Mouse (Mus musculus): ENCODE data around the gene Ccnd3. TPM values are rescaled to one million over a fixed set of nuclear protein-coding genes. Genes with fewer than 3 reads are reported as not detected.
A peak's percentile ranks its signal among the peaks of the same experiment; 100 is the strongest.

Gene Ccnd3
- polyA plus RNA-seq, 1 experiment from 2014 or later = 60.6 TPM

DNA sequence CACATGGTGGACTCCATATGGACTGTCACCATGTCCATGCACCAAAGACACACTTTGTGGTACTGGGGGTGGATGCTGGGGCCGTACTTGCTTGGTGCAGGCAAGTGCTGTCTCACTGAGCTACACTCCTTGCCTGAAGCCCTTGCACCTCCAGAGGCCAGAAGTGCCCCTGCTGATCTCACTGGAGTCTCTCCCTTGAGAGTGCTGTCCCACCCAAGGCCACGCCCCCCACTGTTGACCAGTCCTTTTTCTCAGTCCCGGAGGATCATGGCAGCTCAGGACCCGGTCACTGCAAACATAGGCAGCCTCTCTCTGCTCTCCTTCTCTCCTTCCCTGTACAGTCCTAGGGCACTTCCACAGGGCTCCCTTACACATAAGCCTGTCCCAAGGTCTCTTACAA lies 30.6 kb upstream of the Ccnd3 start:
- Histone ChIP-seq H3K9me3 (replicated peaks; ENCODE audit: control insufficient read depth, low read length) (no peaks in the 10 kb centered on the region), H3K9ac (ENCODE audit: low read length) (no peak overlapping the region), H3K4me3 (ENCODE audit: low read depth, low read length) (no peak overlapping the region), H3K27me3 (replicated peaks; ENCODE audit: control insufficient read depth, insufficient read depth, low read length) (no peaks in the 10 kb centered on the region), H3K4me1 (ENCODE audit: control insufficient read depth, insufficient read depth, low read length) (peaks cover 3% of the 10 kb centered on the region; the same call in 1 of the 2 replicates), H3K4me2 (ENCODE audit: low read length) (no peak overlapping the region), H3K36me3 (ENCODE audit: control insufficient read depth, insufficient read depth, low read length) (no peaks in the 10 kb centered on the region), H3K27ac (ENCODE audit: low read depth, low read length) (no peak overlapping the region)
- ATAC-seq = no peak
- no peak for DNase-seq (ENCODE audit: low spot score)
- WGBS = 77% methylated on average over 4 of the region's 4 CpGs

- 87% methylated on average over 4 of the region's 4 CpGs for WGBS
- no peak overlapping the region for H3K4me2 ChIP-seq (ENCODE audit: low read length)
- no peak for DNase-seq (ENCODE audit: low spot score)
- H3K36me3 ChIP-seq (ENCODE audit: control insufficient read depth, insufficient read depth, low read length) = no peaks in the 10 kb centered on the region
- no peaks in the 10 kb centered on the region for H3K9me3 ChIP-seq (replicated peaks; ENCODE audit: control insufficient read depth, low read length)
- no peak overlapping the region for H3K27ac ChIP-seq (ENCODE audit: low read depth, low read length)
- H3K9ac ChIP-seq (ENCODE audit: low read length) = no peak overlapping the region
- no peak for ATAC-seq
- H3K27me3 ChIP-seq (replicated peaks; ENCODE audit: control insufficient read depth, insufficient read depth, low read length) = no peaks in the 10 kb centered on the region
- no peak overlapping the region for H3K4me3 ChIP-seq (ENCODE audit: low read depth, low read length)
- 0 out of 2 replicates have a peak, but pooled peaks cover 3% of the 10 kb centered on the region for H3K4me1 ChIP-seq (ENCODE audit: control insufficient read depth, insufficient read depth, low read length)
Measured at GRCm38 (mm10) chr17:47475181-47475580, 29.7 kb upstream of the Ccnd3 start.

DNA sequence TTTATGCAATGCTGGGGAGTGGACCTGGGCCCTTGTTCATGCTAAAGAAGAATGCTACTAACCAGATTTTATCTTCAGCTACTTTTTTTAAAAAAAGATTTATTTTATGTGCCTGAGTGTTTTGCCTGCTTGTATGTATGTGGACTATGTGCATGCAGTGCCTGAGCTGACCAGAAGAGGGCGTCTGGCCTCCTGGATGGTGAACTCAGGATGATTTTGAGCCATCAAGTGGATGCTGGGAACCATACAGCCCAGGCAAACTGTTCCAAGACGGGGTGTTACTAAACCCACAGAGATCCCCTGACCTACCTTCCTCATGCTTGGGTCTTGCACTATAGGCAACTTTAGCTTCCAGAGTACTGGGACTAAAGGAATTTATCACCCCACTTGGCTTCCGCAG lies 29.1 kb upstream of the Ccnd3 start:
- no peaks in the 10 kb centered on the region for H3K27me3 ChIP-seq (replicated peaks; ENCODE audit: control insufficient read depth, insufficient read depth, low read length)
- 60% methylated on average over 3 of the region's 3 CpGs for WGBS
- no peak overlapping the region for H3K4me3 ChIP-seq (ENCODE audit: low read depth, low read length)
- H3K27ac ChIP-seq (ENCODE audit: low read depth, low read length) = no peak overlapping the region
- H3K4me2 ChIP-seq (ENCODE audit: low read length) = no peak overlapping the region
- no peaks in the 10 kb centered on the region for H3K36me3 ChIP-seq (ENCODE audit: control insufficient read depth, insufficient read depth, low read length)
- DNase-seq (ENCODE audit: low spot score) (no peak), ATAC-seq (no peak)
- H3K9me3 ChIP-seq (replicated peaks; ENCODE audit: control insufficient read depth, low read length) = no peaks in the 10 kb centered on the region
- H3K4me1 ChIP-seq (ENCODE audit: control insufficient read depth, insufficient read depth, low read length) = 0 out of 2 replicates have a peak, but pooled peaks cover 3% of the 10 kb centered on the region
- H3K9ac ChIP-seq (ENCODE audit: low read length) = no peak overlapping the region

GRCm38 (mm10) chr17:47479887-47480286 lies 25.0 kb upstream of the Ccnd3 start:
- Histone ChIP-seq H3K36me3 (ENCODE audit: control insufficient read depth, insufficient read depth, low read length) (no peaks in the 10 kb centered on the region), H3K27ac (ENCODE audit: low read depth, low read length) (no peak overlapping the region), H3K9ac (ENCODE audit: low read length) (no peak overlapping the region), H3K4me1 (ENCODE audit: control insufficient read depth, insufficient read depth, low read length) (no peaks in the 10 kb centered on the region), H3K27me3 (replicated peaks; ENCODE audit: control insufficient read depth, insufficient read depth, low read length) (no peaks in the 10 kb centered on the region), H3K4me3 (ENCODE audit: low read depth, low read length) (no peak overlapping the region), H3K4me2 (ENCODE audit: low read length) (no peak overlapping the region), H3K9me3 (replicated peaks; ENCODE audit: control insufficient read depth, low read length) (no peaks in the 10 kb centered on the region)
- no peak for DNase-seq (ENCODE audit: low spot score)
- ATAC-seq = no peak
- whole genome bisulfite sequencing = 74% methylated on average over 3 of the region's 3 CpGs

- Histone ChIP-seq H3K27me3 (replicated peaks; ENCODE audit: control insufficient read depth, insufficient read depth, low read length) (no peaks in the 10 kb centered on the region), H3K4me2 (ENCODE audit: low read length) (no peak overlapping the region), H3K27ac (ENCODE audit: low read depth, low read length) (no peak overlapping the region), H3K9me3 (replicated peaks; ENCODE audit: control insufficient read depth, low read length) (no peaks in the 10 kb centered on the region), H3K4me3 (ENCODE audit: low read depth, low read length) (no peak overlapping the region), H3K36me3 (ENCODE audit: control insufficient read depth, insufficient read depth, low read length) (0 out of 2 replicates have a peak, but pooled peaks cover 2% of the 10 kb centered on the region), H3K9ac (ENCODE audit: low read length) (no peak overlapping the region), H3K4me1 (ENCODE audit: control insufficient read depth, insufficient read depth, low read length) (no peaks in the 10 kb centered on the region)
- 32% methylated on average over 2 of the region's 2 CpGs for WGBS
- ATAC-seq (no peak), DNase-seq (ENCODE audit: low spot score) (peak; percentile 59)
Measured at GRCm38 (mm10) chr17:47482401-47482800, 22.4 kb upstream of the Ccnd3 start.

DNA sequence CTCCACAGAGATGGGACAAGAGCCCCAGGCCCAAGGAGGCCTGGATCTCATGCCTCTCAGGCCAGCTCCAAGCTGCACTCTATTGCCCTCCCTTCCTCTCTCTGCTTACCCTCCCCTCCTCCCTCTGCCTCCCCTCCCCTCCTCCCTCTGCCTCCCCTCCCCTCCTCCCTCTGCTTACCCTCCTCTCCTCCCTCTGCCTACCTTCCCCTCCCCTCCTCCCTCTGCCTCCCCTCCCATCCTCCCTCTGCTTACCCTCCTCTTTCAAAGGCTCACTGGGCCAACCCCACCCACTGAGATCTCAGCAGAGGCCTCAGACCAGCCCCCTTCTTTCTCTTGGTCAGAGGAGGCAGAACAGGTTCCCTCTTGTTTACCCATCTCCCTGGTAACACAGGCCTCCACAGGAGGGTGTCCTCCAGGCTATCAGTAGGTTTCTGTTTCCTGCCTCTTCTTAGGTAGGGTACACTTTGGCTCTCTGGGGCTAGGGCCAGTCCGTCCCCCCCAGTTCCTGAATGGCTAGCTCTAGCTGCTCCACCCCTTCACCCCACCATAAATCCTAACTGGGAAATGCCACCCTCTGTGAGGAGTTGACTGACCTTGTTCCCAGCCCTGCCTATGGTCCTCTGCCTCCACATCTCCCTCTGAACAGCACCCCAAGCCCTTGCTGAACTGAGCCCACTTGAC lies 20.5 kb upstream of the Ccnd3 start:
- DNase-seq (ENCODE audit: low spot score) (no peak), ATAC-seq (no peak)
- no peak overlapping the region for H3K4me2 ChIP-seq (ENCODE audit: low read length)
- no peaks in the 10 kb centered on the region for H3K9me3 ChIP-seq (replicated peaks; ENCODE audit: control insufficient read depth, low read length)
- H3K27me3 ChIP-seq (replicated peaks; ENCODE audit: control insufficient read depth, insufficient read depth, low read length) = no peaks in the 10 kb centered on the region
- H3K9ac ChIP-seq (ENCODE audit: low read length) = no peak overlapping the region
- WGBS = 14% methylated on average over 1 of the region's 1 CpGs
- no peak overlapping the region for H3K27ac ChIP-seq (ENCODE audit: low read depth, low read length)
- peaks cover 14% of the 10 kb centered on the region for H3K36me3 ChIP-seq (ENCODE audit: control insufficient read depth, insufficient read depth, low read length)
- H3K4me3 ChIP-seq (ENCODE audit: low read depth, low read length) = no peak overlapping the region
- H3K4me1 ChIP-seq (ENCODE audit: control insufficient read depth, insufficient read depth, low read length) = no peaks in the 10 kb centered on the region

DNA sequence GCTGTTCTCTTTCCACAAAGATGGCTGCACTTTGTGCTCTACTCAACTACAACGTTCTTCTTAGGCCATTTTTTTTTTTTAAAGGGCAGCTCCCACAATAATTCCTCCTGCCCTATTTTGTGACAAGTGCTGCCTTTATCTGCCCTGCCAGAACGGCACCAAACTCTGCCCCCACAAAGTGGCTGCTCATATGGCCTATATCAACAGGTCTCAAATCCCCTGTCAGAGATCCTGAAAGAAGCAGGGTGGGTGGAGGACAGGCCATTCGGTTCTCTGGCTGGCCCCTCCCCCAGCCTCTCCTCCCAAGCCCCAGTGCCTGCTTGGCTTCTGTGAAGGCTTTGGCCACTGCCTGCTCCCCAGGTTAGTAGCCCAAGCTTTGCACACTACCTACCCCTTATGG lies 19.9 kb upstream of the Ccnd3 start:
- no peak for ATAC-seq
- Histone ChIP-seq H3K27me3 (replicated peaks; ENCODE audit: control insufficient read depth, insufficient read depth, low read length) (no peaks in the 10 kb centered on the region), H3K4me3 (ENCODE audit: low read depth, low read length) (no peak overlapping the region), H3K4me2 (ENCODE audit: low read length) (no peak overlapping the region), H3K4me1 (ENCODE audit: control insufficient read depth, insufficient read depth, low read length) (no peaks in the 10 kb centered on the region), H3K9ac (ENCODE audit: low read length) (no peak overlapping the region), H3K27ac (ENCODE audit: low read depth, low read length) (no peak overlapping the region), H3K9me3 (replicated peaks; ENCODE audit: control insufficient read depth, low read length) (no peaks in the 10 kb centered on the region), H3K36me3 (ENCODE audit: control insufficient read depth, insufficient read depth, low read length) (peaks cover 20% of the 10 kb centered on the region)
- DNase-seq (ENCODE audit: low spot score) = no peak
- 12% methylated on average over 3 of the region's 3 CpGs for WGBS

DNA sequence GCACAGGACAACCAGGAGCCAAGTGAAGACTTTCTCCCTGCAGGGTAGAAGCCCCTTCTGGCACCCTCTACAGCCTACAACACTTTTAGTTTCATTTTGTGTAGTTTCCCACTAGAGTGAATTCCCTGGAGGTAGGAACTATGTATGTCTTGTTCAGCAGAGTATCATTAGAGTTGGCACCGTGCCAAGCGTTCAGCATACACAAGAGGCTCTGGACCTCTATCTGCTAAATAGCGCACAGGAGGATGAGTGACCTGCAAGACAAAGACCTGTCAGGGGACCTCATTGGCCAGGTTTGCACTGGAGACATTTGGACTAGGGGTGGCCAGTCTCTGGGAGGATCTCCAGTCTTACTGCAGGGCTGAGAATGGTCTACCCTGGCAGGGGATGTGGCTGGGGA lies 19.1 kb upstream of the Ccnd3 start:
- no peaks in the 10 kb centered on the region for H3K9me3 ChIP-seq (replicated peaks; ENCODE audit: control insufficient read depth, low read length)
- DNase-seq (ENCODE audit: low spot score) (peak; percentile 49), ATAC-seq (no peak)
- WGBS = 70% methylated on average over 3 of the region's 3 CpGs
- no peak overlapping the region for H3K27ac ChIP-seq (ENCODE audit: low read depth, low read length)
- no peak overlapping the region for H3K4me3 ChIP-seq (ENCODE audit: low read depth, low read length)
- no peak overlapping the region for H3K9ac ChIP-seq (ENCODE audit: low read length)
- peaks cover 28% of the 10 kb centered on the region for H3K36me3 ChIP-seq (ENCODE audit: control insufficient read depth, insufficient read depth, low read length)
- H3K27me3 ChIP-seq (replicated peaks; ENCODE audit: control insufficient read depth, insufficient read depth, low read length) = no peaks in the 10 kb centered on the region
- no peaks in the 10 kb centered on the region for H3K4me1 ChIP-seq (ENCODE audit: control insufficient read depth, insufficient read depth, low read length)
- H3K4me2 ChIP-seq (ENCODE audit: low read length) = no peak overlapping the region

DNA sequence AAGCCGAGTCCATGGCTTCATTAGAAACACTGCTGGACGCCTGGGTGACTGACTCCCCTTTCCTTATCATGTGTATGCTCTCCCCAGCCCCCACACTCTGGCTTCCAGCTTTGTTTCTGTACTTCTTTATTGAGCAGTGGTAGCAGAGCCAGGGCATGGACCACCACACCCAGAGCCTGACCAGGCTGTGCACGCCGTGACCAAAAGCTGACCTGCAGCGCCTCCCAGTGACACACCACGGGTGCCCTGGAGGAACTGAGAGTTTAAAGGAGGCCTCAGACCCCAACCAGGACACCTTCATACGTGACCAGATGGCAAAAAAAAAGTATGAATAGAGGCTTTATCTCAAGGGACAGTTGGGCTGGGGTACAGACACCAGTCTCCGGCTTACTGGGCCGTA lies 14.1 kb upstream of the Ccnd3 start:
- H3K9me3 ChIP-seq (replicated peaks; ENCODE audit: control insufficient read depth, low read length) = no peaks in the 10 kb centered on the region
- no peak overlapping the region for H3K4me3 ChIP-seq (ENCODE audit: low read depth, low read length)
- WGBS = 87% methylated on average over 9 of the region's 9 CpGs
- peaks cover 74% of the 10 kb centered on the region for H3K36me3 ChIP-seq (ENCODE audit: control insufficient read depth, insufficient read depth, low read length)
- no peak overlapping the region for H3K4me2 ChIP-seq (ENCODE audit: low read length)
- H3K27me3 ChIP-seq (replicated peaks; ENCODE audit: control insufficient read depth, insufficient read depth, low read length) = no peaks in the 10 kb centered on the region
- H3K27ac ChIP-seq (ENCODE audit: low read depth, low read length) = no peak overlapping the region
- no peaks in the 10 kb centered on the region for H3K4me1 ChIP-seq (ENCODE audit: control insufficient read depth, insufficient read depth, low read length)
- ATAC-seq = no peak
- no peak overlapping the region for H3K9ac ChIP-seq (ENCODE audit: low read length)
- DNase-seq (ENCODE audit: low spot score) = no peak
